Mouse (Mus musculus): ENCODE results near the gene Tyrobp.

The Tyrobp gene

GRCm38 (mm10) chr7:30423071-30423641, 9.6 kb downstream of the Tyrobp start:
- DNase-seq (ENCODE audit: low spot score in 2 of 2) = no peak

DNA sequence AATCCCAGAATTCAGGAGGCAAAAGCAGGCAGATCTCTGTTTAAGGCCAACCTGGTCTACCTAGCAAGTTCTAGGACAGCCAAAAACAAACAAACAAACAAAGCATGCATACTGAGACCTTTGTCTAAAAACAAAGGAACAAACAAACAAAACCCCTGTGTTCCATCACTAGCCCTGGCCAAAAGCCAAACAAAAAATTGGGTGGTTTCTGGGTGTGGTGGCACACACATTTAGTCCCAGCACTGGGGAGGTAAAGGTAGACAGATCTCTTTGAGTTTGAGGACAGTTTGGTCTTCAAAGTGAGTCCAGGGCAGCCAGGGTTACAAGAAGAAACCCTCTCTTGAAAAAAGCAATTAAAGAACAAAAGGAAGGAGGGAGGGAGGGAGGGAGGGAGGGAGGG, 15.8 kb downstream of the Tyrobp start:
- no peak for DNase-seq (ENCODE audit: low spot score in 2 of 2)

- no peak for DNase-seq (ENCODE audit: low spot score in 2 of 2)
Observed at GRCm38 (mm10) chr7:30430191-30430590, 16.6 kb downstream of the Tyrobp start.

GRCm38 (mm10) chr7:30431793-30432192, 18.2 kb downstream of the Tyrobp start:
- peak in 1 of 2 experiments; percentile 73 for DNase-seq (ENCODE audit: low spot score in 2 of 2)

GRCm38 (mm10) chr7:30434238-30434637, 20.7 kb downstream of the Tyrobp start:
- peak in 1 of 2 experiments; percentile 66 for DNase-seq (ENCODE audit: low spot score in 2 of 2)

DNA sequence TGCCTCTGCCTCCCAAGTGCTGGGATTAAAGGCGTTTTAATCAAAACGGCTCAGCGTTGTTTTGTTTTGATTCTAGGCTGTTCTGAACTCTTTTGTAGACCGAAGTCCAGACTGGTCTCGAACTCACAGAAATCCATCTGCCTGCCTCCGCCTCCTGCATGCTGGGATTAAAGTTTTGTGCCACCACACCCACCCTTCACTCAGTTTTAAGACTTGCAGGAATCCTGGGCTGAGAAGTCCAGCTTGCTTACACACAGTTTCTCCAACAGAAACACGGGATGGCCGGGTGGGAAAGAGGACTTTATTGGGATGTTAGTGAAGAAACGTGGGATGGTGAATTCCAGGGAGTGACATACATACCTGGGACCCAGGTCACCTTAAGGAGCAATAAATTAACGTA, 21.1 kb downstream of the Tyrobp start:
- DNase-seq (ENCODE audit: low spot score in 2 of 2) = no peak

DNA sequence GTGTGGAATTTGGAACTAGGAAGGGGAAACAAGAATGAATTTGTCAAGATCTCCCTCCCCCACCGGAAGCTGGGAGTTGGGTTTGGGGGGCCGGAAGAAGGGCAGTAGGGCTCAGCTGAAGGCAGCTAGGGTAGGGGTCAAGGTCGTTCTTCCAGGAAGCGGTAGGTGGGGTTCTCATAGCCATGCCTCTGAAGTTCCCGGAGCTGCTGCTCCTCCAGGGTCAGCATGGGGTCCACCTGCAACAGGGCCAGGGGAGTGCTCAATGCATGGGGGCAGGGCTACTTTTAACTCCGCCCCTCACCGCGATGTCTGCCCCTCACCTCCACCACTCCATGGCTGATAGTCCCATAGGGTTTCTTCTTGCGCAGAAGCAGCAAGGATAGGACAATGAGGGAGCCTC, 21.6 kb downstream of the Tyrobp start:
- DNase-seq (ENCODE audit: low spot score in 2 of 2) = no peak

DNA sequence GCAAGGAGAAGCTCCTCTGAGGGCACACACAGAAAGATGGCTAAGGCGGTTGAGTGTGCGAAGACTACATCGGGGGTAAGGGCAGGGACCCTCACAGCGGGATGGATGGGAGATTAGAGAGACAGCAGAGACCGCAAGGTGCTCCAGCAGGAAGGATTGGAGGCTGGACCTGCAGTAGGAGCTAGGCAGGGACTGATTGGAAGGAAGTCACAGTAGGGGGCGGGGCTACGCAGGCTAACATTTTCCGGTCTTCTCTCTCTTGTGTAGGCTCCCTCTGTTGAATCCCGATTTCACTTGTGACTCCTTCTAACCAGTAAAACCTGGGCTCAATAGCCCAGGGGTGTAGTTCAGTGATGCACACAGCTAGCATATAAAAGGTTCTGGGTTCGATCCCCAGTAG, 23.3 kb downstream of the Tyrobp start:
- DNase-seq (ENCODE audit: low spot score in 2 of 2) = no peak

GRCm38 (mm10) chr7:30439734-30440133, 26.2 kb downstream of the Tyrobp start:
- no peak for DNase-seq (ENCODE audit: low spot score in 2 of 2)

DNA sequence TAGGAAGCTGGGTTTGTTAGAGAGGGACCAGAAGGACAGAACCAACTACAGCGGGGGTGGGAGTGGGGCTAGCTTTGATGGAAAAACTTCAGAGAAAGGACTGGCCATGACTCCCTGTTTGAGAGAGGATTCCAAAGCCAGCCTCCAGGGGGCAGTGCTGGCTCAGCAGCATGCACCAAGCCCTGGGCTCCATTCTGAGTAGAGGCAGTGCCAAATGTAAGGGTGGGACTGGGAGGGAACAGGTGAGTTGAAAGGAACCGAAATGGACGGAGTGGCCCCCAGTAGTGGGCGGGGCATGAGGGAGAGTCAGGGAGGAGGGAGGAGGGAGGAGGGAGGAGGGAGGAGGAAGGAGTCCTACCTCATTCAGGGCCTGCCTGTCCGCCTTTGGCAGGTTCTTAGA, 27.1 kb downstream of the Tyrobp start:
- peak; percentile 39 to 72 for DNase-seq (ENCODE audit: low spot score in 2 of 2)

GRCm38 (mm10) chr7:30443696-30444095, 30.1 kb downstream of the Tyrobp start:
- no peak for DNase-seq (ENCODE audit: low spot score in 2 of 2)

DNA sequence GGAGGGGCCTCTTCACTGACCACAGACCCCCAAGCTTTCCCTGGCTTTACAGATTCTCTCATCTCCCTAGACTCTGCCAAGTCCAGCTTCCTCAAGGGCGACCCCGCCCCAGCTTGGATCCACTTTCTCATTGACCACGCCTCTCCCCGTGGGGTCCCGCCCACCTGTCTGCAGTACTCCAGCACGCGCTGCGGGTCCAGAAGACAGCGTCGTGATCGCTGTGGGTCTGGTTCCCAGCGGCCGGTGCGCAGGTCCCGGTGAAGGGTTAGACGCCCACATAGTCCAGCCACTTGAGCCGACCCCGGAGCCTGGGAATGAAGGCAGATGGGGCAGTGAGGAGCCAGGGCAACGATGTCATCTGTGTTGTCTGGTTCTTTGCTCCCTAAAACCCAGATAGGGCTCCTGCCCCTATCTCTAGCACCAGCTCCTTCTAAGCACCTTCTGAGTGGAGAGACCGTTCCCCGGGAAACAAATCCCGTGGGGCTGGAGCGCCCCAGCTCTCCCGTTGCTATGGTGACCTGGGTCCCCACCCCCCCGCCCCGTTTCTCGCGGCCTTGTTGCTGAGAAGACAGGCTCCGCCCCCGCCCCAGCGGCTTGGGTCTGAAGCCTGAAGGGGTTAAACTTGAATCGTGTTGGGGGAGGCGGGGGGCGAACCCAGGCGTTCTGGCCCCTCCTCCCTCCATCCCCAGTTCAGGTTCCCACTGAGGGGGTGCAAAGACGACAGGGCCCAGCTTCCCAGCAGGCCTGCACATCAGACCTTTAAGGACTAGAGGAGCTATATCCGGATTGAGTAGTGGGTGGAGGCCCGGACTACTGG, 30.8 kb downstream of the Tyrobp start:
- DNase-seq (ENCODE audit: low spot score in 2 of 2) = peak in 1 of 2 experiments; percentile 26

GRCm38 (mm10) chr7:30444971-30445751, 31.6 kb downstream of the Tyrobp start, which contains the start of gene Aplp1:
Gene Aplp1, minus strand, starts transcription at chr7:30445535.
- DNase-seq (ENCODE audit: low spot score in 2 of 2) = peak in 1 of 2 experiments; percentile 43

GRCm38 (mm10) chr7:30450241-30450640, 36.7 kb downstream of the Tyrobp start:
- DNase-seq (ENCODE audit: low spot score in 2 of 2) = no peak

DNA sequence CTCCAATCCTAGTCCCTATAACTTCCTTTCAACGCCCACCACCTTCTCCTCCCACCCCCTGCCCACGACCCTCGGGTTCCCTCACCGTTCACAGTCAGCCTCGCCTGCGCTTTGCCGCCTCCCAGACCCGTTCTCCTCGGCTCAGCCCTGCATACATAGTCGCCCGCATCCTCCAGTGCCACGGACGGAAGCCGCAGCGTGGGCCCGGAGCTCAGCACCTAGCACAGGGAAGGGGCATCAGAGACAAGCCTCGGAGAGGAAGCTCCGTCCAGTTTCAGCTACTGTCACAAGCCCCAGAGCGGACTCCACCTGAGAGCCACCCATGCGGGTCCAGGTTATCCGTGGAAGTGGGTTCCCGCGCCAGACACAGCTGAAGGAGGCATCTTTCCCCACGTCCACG, 39.8 kb downstream of the Tyrobp start:
- DNase-seq (ENCODE audit: low spot score in 2 of 2) = no peak

- peak in 1 of 2 experiments; percentile 71 for DNase-seq (ENCODE audit: low spot score in 2 of 2)
Observed at GRCm38 (mm10) chr7:30453766-30454165, 40.2 kb downstream of the Tyrobp start.

DNA sequence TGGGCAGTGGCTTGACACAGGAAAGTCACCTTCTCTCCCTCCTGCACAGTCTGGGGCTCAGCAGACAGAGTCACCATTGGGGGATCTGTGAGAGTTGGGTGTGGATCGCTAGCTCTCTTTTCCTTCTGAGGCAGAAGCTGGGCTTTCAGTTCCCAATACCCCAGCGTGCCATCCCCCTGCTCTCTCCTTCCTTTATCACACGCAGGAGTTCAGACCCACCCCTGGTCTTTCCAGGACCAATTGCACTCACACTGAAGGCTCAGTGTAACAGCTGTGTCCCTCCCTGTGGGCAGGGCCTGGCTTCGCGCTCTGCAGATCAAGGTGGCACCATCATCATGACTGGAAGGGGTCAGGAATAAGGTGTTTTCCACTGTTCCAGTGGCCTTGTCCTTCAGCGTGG, 40.7 kb downstream of the Tyrobp start:
- DNase-seq (ENCODE audit: low spot score in 2 of 2) = no peak

GRCm38 (mm10) chr7:30456487-30456886, 42.9 kb downstream of the Tyrobp start:
- DNase-seq (ENCODE audit: low spot score in 2 of 2) = no peak

DNA sequence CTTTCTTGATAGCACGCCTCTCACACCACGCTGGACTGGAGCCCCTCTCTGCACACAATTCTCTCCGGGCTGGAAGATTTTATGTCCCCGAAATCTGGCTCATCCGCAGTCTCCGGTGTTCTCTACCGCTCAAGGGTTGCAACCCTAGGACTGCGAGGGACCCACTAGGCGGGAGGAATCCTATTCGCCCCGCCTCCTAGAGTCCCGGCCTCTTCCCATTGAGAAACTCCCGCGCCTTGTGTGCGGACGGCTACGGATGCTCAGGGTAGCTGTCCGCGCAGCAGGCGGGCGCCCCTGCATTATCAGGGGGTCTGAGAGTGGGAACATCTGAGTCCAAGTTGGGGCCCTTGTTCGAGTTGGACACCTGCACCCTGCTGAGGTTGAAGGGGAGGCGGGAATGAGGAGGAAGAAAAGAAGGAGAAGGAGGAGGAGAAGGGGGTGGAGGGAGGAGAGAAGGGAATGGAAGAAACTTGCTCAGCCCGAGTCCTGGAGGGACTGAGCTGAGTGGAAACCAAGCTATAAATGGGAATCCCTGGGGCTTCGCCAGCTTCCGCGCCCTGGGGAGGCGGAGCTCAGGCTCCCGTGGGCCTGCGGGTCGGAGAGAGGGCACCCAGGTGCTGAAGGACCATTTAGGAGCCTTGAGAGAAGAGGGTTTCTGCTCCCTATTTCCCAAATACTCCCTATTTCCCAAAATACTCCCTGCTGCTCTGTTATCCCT, 43.5 kb downstream of the Tyrobp start:
- no peak for DNase-seq (ENCODE audit: low spot score in 2 of 2)

GRCm38 (mm10) chr7:30457629-30458330, 44.2 kb downstream of the Tyrobp start, which contains the start of the genes Kirrel2 and Nphs1:
Gene Kirrel2, minus strand, starts transcription at chr7:30457690.
Gene Nphs1, plus strand, starts transcription at chr7:30458315.
- DNase-seq (ENCODE audit: low spot score in 2 of 2) = no peak

- no peak for DNase-seq (ENCODE audit: low spot score in 2 of 2)
Observed at GRCm38 (mm10) chr7:30459484-30459883, 45.9 kb downstream of the Tyrobp start.
